Mouse (Mus musculus) heart, postnatal 0 days (tissue): ENCODE data around the gene Bmp8a. TPM values are rescaled to one million over a fixed set of nuclear protein-coding genes. Genes with fewer than 3 reads are reported as not detected.

Experiments used
- ATAC-seq: fragments of 200-750 bp; cut with Nextera tagmentation; 2 replicates; pipeline ENCODE4 v1.8.0; 2017; ENCODE audit warnings: low read depth, moderate number of reproducible peaks, moderate library complexity; ENCODE audit not compliant: insufficient read depth
- DNase-seq: peaks from one replicate; pipeline ENCODE4 v3.0.0-alpha.2; 2016; ENCODE audit warnings: low spot score
- H3K27ac ChIP-seq: fragments of 300-500 bp; sonication (generic); 2 replicates; pipeline ENCODE4 v1.5.1; 2014; ENCODE audit warnings: low read depth, mild to moderate bottlenecking
- H3K27me3 ChIP-seq: fragments of 300-500 bp; sonication (generic); 2 replicates; pipeline ENCODE4 v1.6.1; 2014; ENCODE audit warnings: low read length, mixed read lengths; ENCODE audit not compliant: control insufficient read depth, insufficient read depth
- H3K36me3 ChIP-seq: fragments of 300-500 bp; sonication (generic); replicated peaks from 2 replicates; pipeline ENCODE4 v1.6.1; 2014; ENCODE audit warnings: low read length, mixed read lengths; ENCODE audit not compliant: control insufficient read depth, insufficient read depth
- H3K4me1 ChIP-seq: fragments of 300-500 bp; sonication (generic); 2 replicates; pipeline ENCODE4 v1.6.1; 2014; ENCODE audit warnings: antibody characterized with exemption; ENCODE audit not compliant: control insufficient read depth, insufficient read depth
- H3K4me2 ChIP-seq: fragments of 300-500 bp; sonication (generic); 2 replicates; pipeline ENCODE4 v1.6.1; 2014; ENCODE audit warnings: low read depth, mild to moderate bottlenecking, low read length, moderate library complexity
- H3K4me3 ChIP-seq: fragments of 300-500 bp; sonication (generic); 2 replicates; pipeline ENCODE4 v1.5.1; 2014; ENCODE audit warnings: low read depth, low read length
- H3K9ac ChIP-seq: fragments of 300-500 bp; sonication (generic); replicated peaks from 2 replicates; pipeline ENCODE4 v1.6.1; 2014; ENCODE audit warnings: low read depth, low read length, mixed read lengths
- H3K9me3 ChIP-seq: fragments of 300-500 bp; sonication (generic); replicated peaks from 2 replicates; pipeline ENCODE4 v1.6.1; 2016; ENCODE audit warnings: low read length; ENCODE audit not compliant: control insufficient read depth
- CTCF ChIP-seq: IDR thresholded peaks from 2 replicates; pipeline ENCODE4 v1.5.1; 2016; ENCODE audit warnings: antibody characterized with exemption, control low read depth, low read depth
- EP300 ChIP-seq: IDR thresholded peaks from 2 replicates; pipeline ENCODE4 v1.6.1; 2016; ENCODE audit warnings: antibody characterized with exemption, low read depth
- WGBS: fragments of 180-500 bp; shearing (Covaris S2); extraction: QIAGEN DNeasy Blood & Tissue Kit; methylation state at CpG from one replicate; pipeline ENCODE4 v1.1.7; 2014; 5-methylcytosine and 5-hydroxymethylcytosine counted together
- polyA plus RNA-seq: library from polyadenylated mRNA; unstranded; fragments of >200 nt; fragmentation: Nextera tagmentation; extraction: Ambion mirVana; gene quantifications from 2 replicates; pipeline ENCODE4 v1.2.1, GENCODE M21; 2015
- total RNA-seq: library from RNA; depleted of rRNA; stranded (reverse); fragments of >200 nt; gene quantifications from 2 replicates; pipeline ENCODE4 v1.2.3, GENCODE M21; 2014; ENCODE audit warnings: low replicate concordance

Gene Bmp8a
- total and polyA plus RNA-seq, 2 experiments from 2014 or later: not detected

- WGBS: 82% methylated on average over 3 of the region's 3 CpGs
Observed at GRCm38 (mm10) chr4:123314497-123314896, 28.6 kb downstream of the Bmp8a start.

GRCm38 (mm10) chr4:123313010-123313409, 30.0 kb downstream of the Bmp8a start:
- H3K27me3 ChIP-seq: no peaks in the 10 kb centered on the region
- WGBS: 77% methylated on average over 6 of the region's 6 CpGs
- no peak overlapping the region for H3K4me3 ChIP-seq
- H3K27ac ChIP-seq: no peak overlapping the region
- H3K9me3 ChIP-seq: no peaks in the 10 kb centered on the region
- ATAC-seq: no peak
- no peak overlapping the region for H3K9ac ChIP-seq
- H3K36me3 ChIP-seq: no peaks in the 10 kb centered on the region
- TF ChIP-seq CTCF (no peak), EP300 (no peak)
- H3K4me2 ChIP-seq: no peak overlapping the region
- no peak for DNase-seq
- peaks cover 1% of the 10 kb centered on the region; the same call in 1 of the 2 replicates for H3K4me1 ChIP-seq

More at GRCm38 (mm10) chr4:123314497-123314896, 28.6 kb downstream of the Bmp8a start:
- no peak for DNase-seq
- no peak overlapping the region for H3K4me2 ChIP-seq
- H3K4me1 ChIP-seq: no peaks in the 10 kb centered on the region
- H3K4me3 ChIP-seq: no peak overlapping the region
- TF ChIP-seq CTCF: no peak
- TF ChIP-seq EP300: no peak
- no peaks in the 10 kb centered on the region for H3K36me3 ChIP-seq
- ATAC-seq: no peak
- no peaks in the 10 kb centered on the region for H3K9me3 ChIP-seq
- H3K27me3 ChIP-seq: no peaks in the 10 kb centered on the region
- H3K9ac ChIP-seq: no peak overlapping the region
- no peak overlapping the region for H3K27ac ChIP-seq

- ATAC-seq: no peak
- Histone ChIP-seq H3K27me3 (no peaks in the 10 kb centered on the region), H3K4me1 (peaks cover 4% of the 10 kb centered on the region; the same call in 1 of the 2 replicates), H3K4me3 (no peak overlapping the region), H3K9ac (no peak overlapping the region), H3K4me2 (no peak overlapping the region), H3K27ac (no peak overlapping the region), H3K9me3 (no peaks in the 10 kb centered on the region), H3K36me3 (no peaks in the 10 kb centered on the region)
- TF ChIP-seq CTCF: no peak
- TF ChIP-seq EP300: no peak
- WGBS: 85% methylated on average over 7 of the region's 7 CpGs
- no peak for DNase-seq
Observed at GRCm38 (mm10) chr4:123311845-123312244, 31.2 kb downstream of the Bmp8a start.

GRCm38 (mm10) chr4:123308292-123308691, 34.8 kb downstream of the Bmp8a start:
- ATAC-seq (peak; percentile 80), DNase-seq (peak; percentile 56)
- H3K9me3 ChIP-seq: no peaks in the 10 kb centered on the region; the same call in 1 of the 2 replicates
- no peak for TF ChIP-seq EP300
- no peak; the same call in 1 of the 2 replicates for TF ChIP-seq CTCF
- 22% methylated on average over 3 of the region's 3 CpGs for WGBS
- H3K4me3 ChIP-seq: no peak overlapping the region
- peak overlapping the region; percentile 43; the same call in 1 of the 2 replicates for H3K27ac ChIP-seq
- H3K36me3 ChIP-seq: peaks cover 13% of the 10 kb centered on the region
- H3K9ac ChIP-seq: no peak overlapping the region
- H3K4me1 ChIP-seq: peaks cover 4% of the 10 kb centered on the region; the same call in 1 of the 2 replicates
- H3K4me2 ChIP-seq: no peak overlapping the region
- H3K27me3 ChIP-seq: no peaks in the 10 kb centered on the region

- Histone ChIP-seq H3K9ac (no peak overlapping the region), H3K4me3 (no peak overlapping the region), H3K36me3 (peaks cover 26% of the 10 kb centered on the region), H3K4me2 (no peak overlapping the region), H3K27me3 (no peaks in the 10 kb centered on the region), H3K27ac (no peak overlapping the region), H3K4me1 (peaks cover 4% of the 10 kb centered on the region; the same call in 1 of the 2 replicates), H3K9me3 (no peaks in the 10 kb centered on the region; the same call in 1 of the 2 replicates)
- DNase-seq (no peak), ATAC-seq (no peak)
- TF ChIP-seq EP300: no peak
- TF ChIP-seq CTCF: no peak
- WGBS: 89% methylated on average over 10 of the region's 10 CpGs
Observed at GRCm38 (mm10) chr4:123306999-123307398, 36.1 kb downstream of the Bmp8a start.

- Histone ChIP-seq H3K4me2 (no peak overlapping the region), H3K9ac (no peak overlapping the region), H3K27ac (no peak overlapping the region), H3K4me1 (peaks cover 4% of the 10 kb centered on the region; the same call in 1 of the 2 replicates), H3K4me3 (no peak overlapping the region), H3K36me3 (peaks cover 33% of the 10 kb centered on the region), H3K9me3 (no peaks in the 10 kb centered on the region; the same call in 1 of the 2 replicates), H3K27me3 (no peaks in the 10 kb centered on the region)
- 15% methylated on average over 3 of the region's 3 CpGs for WGBS
- peak; percentile 61 for ATAC-seq
- peak; percentile 79 for DNase-seq
- peak; percentile 86 for TF ChIP-seq CTCF
- TF ChIP-seq EP300: no peak
Observed at GRCm38 (mm10) chr4:123305789-123306188, 37.3 kb downstream of the Bmp8a start.
